Mouse (Mus musculus) bone marrow, adult 2 months (tissue): Measurements from ENCODE around the gene Mei4.

Source experiments
- CTCF ChIP-seq: fragments of 200-500 bp; IDR thresholded peaks from 2 replicates; pipeline ENCODE4 v1.5.1; 2011; ENCODE audit warnings: low read length, control low read depth; ENCODE audit not compliant: control insufficient read depth, insufficient read depth
- POLR2A ChIP-seq: fragments of 200-500 bp; IDR thresholded peaks from 2 replicates; pipeline ENCODE4 v1.6.1; 2011; ENCODE audit warnings: low read depth, mild to moderate bottlenecking, control low read depth, low read length, borderline replicate concordance; ENCODE audit not compliant: control insufficient read depth

- TF ChIP-seq CTCF (no peak), POLR2A (no peak)
Measured at GRCm38 (mm10) chr9:81940533-81940932, 77.1 kb downstream of the Mei4 start.
